Mouse (Mus musculus) forebrain, embryonic 12.5 days (tissue): ENCODE measurements around the gene Lenep. TPM values are rescaled to one million over a fixed set of nuclear protein-coding genes. Genes with fewer than 3 reads are reported as not detected.

Source experiments
- ATAC-seq: fragments of 200-750 bp; cut with Nextera tagmentation; 2 replicates; pipeline ENCODE4 v1.8.0; 2017; ENCODE audit warnings: moderate TSS enrichment; ENCODE audit not compliant: low FRiP score
- H3K27ac ChIP-seq: fragments of 300-500 bp; sonication (generic); 2 replicates; pipeline ENCODE4 v1.5.1; 2016; ENCODE audit warnings: mild to moderate bottlenecking
- H3K27me3 ChIP-seq: fragments of 300-500 bp; sonication (generic); 2 replicates; pipeline ENCODE4 v1.6.1; 2016; ENCODE audit warnings: mild to moderate bottlenecking
- H3K36me3 ChIP-seq: fragments of 300-500 bp; sonication (generic); replicated peaks from 2 replicates; pipeline ENCODE4 v1.6.1; 2016; ENCODE audit warnings: mild to moderate bottlenecking
- H3K4me1 ChIP-seq: fragments of 300-500 bp; sonication (generic); 2 replicates; pipeline ENCODE4 v1.6.1; 2016
- H3K4me2 ChIP-seq: fragments of 300-500 bp; sonication (generic); 2 replicates; pipeline ENCODE4 v1.6.1; 2016; ENCODE audit warnings: mild to moderate bottlenecking, moderate library complexity
- H3K4me3 ChIP-seq: fragments of 300-500 bp; sonication (generic); replicated peaks from 2 replicates; pipeline ENCODE4 v1.5.1; 2016; ENCODE audit warnings: mild to moderate bottlenecking
- H3K9ac ChIP-seq: fragments of 300-500 bp; sonication (generic); 2 replicates; pipeline ENCODE4 v1.6.1; 2016; ENCODE audit warnings: mild to moderate bottlenecking
- H3K9me3 ChIP-seq: fragments of 300-500 bp; sonication (generic); 2 replicates; pipeline ENCODE4 v1.6.1; 2016
- WGBS: fragments of 180-500 bp; shearing (Covaris S2); methylation state at CpG from one replicate; pipeline ENCODE4 v1.1.7; 2016; 5-methylcytosine and 5-hydroxymethylcytosine counted together
- polyA plus RNA-seq: library from polyadenylated mRNA; unstranded; fragments of >200 nt; fragmentation: Nextera tagmentation; extraction: Ambion mirVana; gene quantifications from 2 replicates; pipeline ENCODE4 v1.2.1, GENCODE M21; 2016

Gene Lenep
- polyA plus RNA-seq, 1 experiment from 2014 or later, result 0.24 TPM

DNA sequence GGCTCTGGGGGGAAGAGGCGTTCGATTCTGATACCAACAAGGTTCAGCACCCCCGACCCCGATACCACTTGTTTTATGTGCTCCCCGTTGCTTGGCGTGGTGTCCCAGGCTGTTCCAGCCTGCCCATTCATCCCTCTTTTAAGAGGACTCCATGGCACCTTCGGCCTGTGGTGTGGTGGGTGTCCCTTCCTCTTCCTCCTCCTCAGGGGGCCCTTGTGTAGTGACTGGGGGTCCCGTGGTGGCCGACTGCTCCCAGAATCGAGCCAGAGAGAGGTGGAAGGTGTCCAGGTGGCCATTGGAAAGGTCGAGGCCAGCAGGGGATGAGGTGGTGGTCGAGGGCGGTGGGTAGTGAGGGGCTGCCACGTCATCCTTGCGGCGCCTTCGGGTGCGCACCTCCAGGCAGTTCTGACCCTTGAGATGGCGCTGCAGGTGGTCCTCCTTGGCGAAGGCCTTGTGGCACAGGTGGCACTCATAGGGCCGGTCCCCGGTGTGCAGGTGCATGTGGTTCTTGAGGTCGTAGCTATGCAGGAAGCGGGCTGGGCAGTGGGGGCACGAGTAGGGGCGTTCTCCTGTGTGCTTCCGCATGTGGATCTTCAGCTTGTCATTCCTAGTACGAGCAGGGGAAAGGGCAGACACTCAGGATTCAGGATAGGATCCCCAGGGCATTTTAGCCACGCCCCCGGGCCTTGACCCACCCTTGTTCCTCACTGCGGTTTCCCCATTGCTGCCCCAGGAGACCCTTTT is 23.0 kb downstream of the Lenep start:
- WGBS, result 90% methylated on average over 31 of the region's 31 CpGs
- Histone ChIP-seq H3K4me2 (no peak overlapping the region; the same call in 1 of the 2 replicates), H3K4me1 (peaks cover 19% of the 10 kb centered on the region), H3K4me3 (no peak overlapping the region), H3K9me3 (no peaks in the 10 kb centered on the region), H3K27ac (no peak overlapping the region), H3K27me3 (no peaks in the 10 kb centered on the region), H3K9ac (no peak overlapping the region), H3K36me3 (no peaks in the 10 kb centered on the region)
- ATAC-seq, result no peak

- no peaks in the 10 kb centered on the region for H3K9me3 ChIP-seq
- peak overlapping the region; percentile 92 for H3K4me2 ChIP-seq
- no peaks in the 10 kb centered on the region for H3K27me3 ChIP-seq
- peak overlapping the region; percentile 71 for H3K9ac ChIP-seq
- WGBS, result 1% methylated on average over 26 of the region's 29 CpGs
- peak overlapping the region; percentile 61 for H3K4me3 ChIP-seq
- H3K4me1 ChIP-seq, result peaks cover 15% of the 10 kb centered on the region
- H3K27ac ChIP-seq, result peak overlapping the region; percentile 56; the same call in 1 of the 2 replicates
- ATAC-seq, result peak; percentile 91
- H3K36me3 ChIP-seq, result no peaks in the 10 kb centered on the region
These were observed 24.1 kb downstream of the Lenep start for GRCm38 (mm10) chr3:89378394-89379067.

DNA sequence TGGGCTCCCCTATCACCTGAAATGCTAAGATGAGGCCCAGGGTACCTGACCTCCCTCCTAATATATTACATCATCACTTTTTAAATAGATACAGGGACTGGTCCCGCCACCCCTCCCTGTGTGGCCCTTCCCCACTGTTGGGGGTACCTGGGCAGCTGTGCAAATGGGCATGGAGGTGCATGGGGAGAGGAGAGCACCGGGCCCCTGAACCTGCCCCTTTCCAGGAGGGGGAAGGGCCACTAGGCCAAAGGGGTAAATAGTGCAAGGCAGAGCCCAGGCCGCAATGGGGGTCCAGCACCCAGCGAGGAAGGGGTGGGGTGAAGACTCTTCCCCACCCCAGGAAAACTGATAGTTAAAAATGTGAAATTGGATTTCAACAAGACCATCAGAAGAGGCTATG is 24.8 kb downstream of the Lenep start:
- no peak overlapping the region for H3K9ac ChIP-seq
- H3K9me3 ChIP-seq, result no peaks in the 10 kb centered on the region
- peaks cover 15% of the 10 kb centered on the region for H3K4me1 ChIP-seq
- H3K4me2 ChIP-seq, result peak overlapping the region; percentile 92
- H3K27me3 ChIP-seq, result no peaks in the 10 kb centered on the region
- no peak overlapping the region for H3K27ac ChIP-seq
- 63% methylated on average over 4 of the region's 4 CpGs for WGBS
- 0 out of 2 replicates have a peak overlapping the region, but pooled peaks have one; percentile 61 for H3K4me3 ChIP-seq
- no peaks in the 10 kb centered on the region for H3K36me3 ChIP-seq
- no peak; the same call in none of the 2 replicates for ATAC-seq

GRCm38 (mm10) chr3:89373581-89374231 is 28.9 kb downstream of the Lenep start:
- H3K9ac ChIP-seq, result no peak overlapping the region
- no peaks in the 10 kb centered on the region for H3K27me3 ChIP-seq
- ATAC-seq, result no peak
- H3K4me2 ChIP-seq, result no peak overlapping the region
- H3K36me3 ChIP-seq, result no peaks in the 10 kb centered on the region
- H3K9me3 ChIP-seq, result no peaks in the 10 kb centered on the region
- no peak overlapping the region for H3K27ac ChIP-seq
- H3K4me1 ChIP-seq, result peaks cover 10% of the 10 kb centered on the region
- no peak overlapping the region for H3K4me3 ChIP-seq
- WGBS, result 50% methylated on average over 5 of the region's 5 CpGs

DNA sequence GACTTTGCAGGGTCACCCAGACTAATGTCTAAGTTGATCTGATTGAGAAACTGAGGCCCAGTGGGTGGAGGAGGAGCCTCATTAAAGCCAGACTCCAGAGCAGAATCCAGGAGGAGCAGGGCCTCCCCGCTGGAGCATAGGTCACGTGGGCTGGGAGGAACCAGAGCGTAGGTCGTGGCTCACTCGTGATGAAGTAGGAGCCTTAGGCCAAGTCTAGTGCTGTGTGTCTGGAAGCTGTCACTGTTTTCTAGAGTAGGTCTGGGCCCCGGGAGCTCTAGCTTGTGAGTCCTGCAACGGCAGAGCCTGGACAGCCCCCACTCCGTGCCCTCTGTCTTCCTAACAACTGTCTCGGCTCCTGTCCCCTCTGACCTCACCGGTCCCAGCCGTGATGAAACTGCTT is 35.3 kb downstream of the Lenep start:
- no peak overlapping the region for H3K9ac ChIP-seq
- no peaks in the 10 kb centered on the region for H3K36me3 ChIP-seq
- H3K27me3 ChIP-seq, result 0 out of 2 replicates have a peak, but pooled peaks cover 10% of the 10 kb centered on the region
- no peak for ATAC-seq
- H3K4me1 ChIP-seq, result peaks cover 5% of the 10 kb centered on the region; the same call in 1 of the 2 replicates
- no peak overlapping the region for H3K4me2 ChIP-seq
- H3K9me3 ChIP-seq, result no peaks in the 10 kb centered on the region
- H3K4me3 ChIP-seq, result no peak overlapping the region
- no peak overlapping the region for H3K27ac ChIP-seq
- 78% methylated on average over 11 of the region's 11 CpGs for WGBS

- H3K27ac ChIP-seq, result no peak overlapping the region
- no peaks in the 10 kb centered on the region for H3K9me3 ChIP-seq
- H3K4me3 ChIP-seq, result no peak overlapping the region
- 79% methylated on average over 20 of the region's 20 CpGs for whole genome bisulfite sequencing
- H3K27me3 ChIP-seq, result 0 out of 2 replicates have a peak, but pooled peaks cover 10% of the 10 kb centered on the region
- ATAC-seq, result no peak
- H3K4me1 ChIP-seq, result peaks cover 5% of the 10 kb centered on the region; the same call in 1 of the 2 replicates
- no peaks in the 10 kb centered on the region for H3K36me3 ChIP-seq
- no peak overlapping the region for H3K9ac ChIP-seq
- no peak overlapping the region for H3K4me2 ChIP-seq
These were observed 36.8 kb downstream of the Lenep start for GRCm38 (mm10) chr3:89365486-89366414.

DNA sequence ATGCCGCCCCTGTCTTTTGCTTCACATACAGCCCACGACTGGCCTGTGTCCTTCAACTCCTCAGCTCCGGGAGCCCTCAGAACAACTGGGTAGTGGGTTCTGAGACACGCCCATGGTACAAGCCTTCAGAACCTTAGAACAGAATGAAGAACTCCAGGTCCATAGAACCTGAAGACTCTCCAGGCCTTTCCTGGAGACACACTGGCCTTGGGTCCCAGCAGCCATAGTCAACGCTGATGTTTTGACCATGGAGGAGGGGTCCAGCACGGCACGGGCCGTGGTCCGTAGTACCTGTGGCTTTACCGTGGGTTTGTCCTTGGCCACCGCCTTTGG is 37.5 kb downstream of the Lenep start, which contains the start of gene Dcst1:
Gene Dcst1 (minus strand): TSS at position 101 of the 333 bp plus-strand sequence.
- Histone ChIP-seq H3K9me3 (no peaks in the 10 kb centered on the region), H3K36me3 (no peaks in the 10 kb centered on the region), H3K4me1 (peaks cover 5% of the 10 kb centered on the region; the same call in 1 of the 2 replicates), H3K9ac (no peak within 1 kb of the TSS), H3K4me3 (no peak within 1 kb of the TSS), H3K27me3 (0 out of 2 replicates have a peak, but pooled peaks cover 10% of the 10 kb centered on the region), H3K4me2 (no peak within 1 kb of the TSS), H3K27ac (no peak within 1 kb of the TSS)
- ATAC-seq, result no peak
- 79% methylated on average over 11 of the region's 11 CpGs for WGBS

DNA sequence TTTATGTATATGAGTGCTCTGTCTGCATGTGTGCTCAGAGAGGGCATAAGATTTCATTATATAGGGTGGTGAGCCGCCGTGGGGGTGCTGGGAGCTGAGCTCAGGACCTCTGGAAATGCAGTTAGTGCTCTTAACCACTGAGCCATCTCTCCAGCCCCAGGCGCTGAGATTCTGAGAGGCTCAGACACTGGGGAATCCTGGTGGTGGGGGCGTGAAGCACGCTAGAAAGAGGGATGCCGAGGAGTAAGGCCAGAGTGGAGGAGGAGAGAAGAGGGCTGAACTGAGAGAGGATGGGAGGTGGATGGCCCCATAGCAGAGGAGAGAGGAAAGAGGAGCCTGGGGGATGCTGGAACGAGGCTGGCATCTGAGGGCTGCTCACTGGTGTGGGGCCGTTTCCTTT is 38.0 kb downstream of the Lenep start:
- H3K36me3 ChIP-seq, result no peaks in the 10 kb centered on the region
- H3K4me2 ChIP-seq, result no peak overlapping the region
- 54% methylated on average over 8 of the region's 8 CpGs for WGBS
- H3K9me3 ChIP-seq, result no peaks in the 10 kb centered on the region
- H3K9ac ChIP-seq, result no peak overlapping the region
- ATAC-seq, result no peak
- H3K4me3 ChIP-seq, result no peak overlapping the region
- H3K27me3 ChIP-seq, result 0 out of 2 replicates have a peak, but pooled peaks cover 10% of the 10 kb centered on the region
- peaks cover 5% of the 10 kb centered on the region; the same call in 1 of the 2 replicates for H3K4me1 ChIP-seq
- H3K27ac ChIP-seq, result no peak overlapping the region

DNA sequence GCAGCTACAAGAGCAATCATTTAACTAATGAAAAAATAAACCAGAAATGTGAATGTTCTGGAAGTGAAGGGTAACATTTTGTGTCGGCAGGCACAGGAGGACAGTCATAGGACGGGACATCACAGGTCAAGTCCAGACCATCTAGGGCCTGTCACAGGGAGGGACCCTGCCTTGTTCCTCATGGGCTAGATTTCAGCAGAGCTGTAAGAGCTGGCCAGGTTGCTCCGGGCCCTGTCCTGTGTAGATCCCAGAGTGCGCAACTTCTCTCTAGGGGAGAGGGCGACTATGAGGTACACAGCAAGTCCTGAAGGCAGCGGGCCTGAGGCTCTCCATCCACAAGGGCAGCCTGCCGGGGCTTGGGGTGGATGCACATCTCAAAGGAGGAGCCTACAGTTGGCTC is 40.9 kb downstream of the Lenep start, which contains the start of gene Dcst2:
Gene Dcst2 (plus strand): TSS at position 301 of the 400 bp plus-strand sequence.
- Histone ChIP-seq H3K4me1 (peaks cover 5% of the 10 kb centered on the region; the same call in 1 of the 2 replicates), H3K4me3 (no peak within 1 kb of the TSS), H3K27me3 (peaks cover 4% of the 10 kb centered on the region; the same call in 1 of the 2 replicates), H3K9me3 (no peaks in the 10 kb centered on the region), H3K36me3 (no peaks in the 10 kb centered on the region), H3K27ac (no peak within 1 kb of the TSS), H3K9ac (peak within 1 kb of the TSS; percentile 4; the same call in 1 of the 2 replicates), H3K4me2 (no peak within 1 kb of the TSS)
- no peak for ATAC-seq
- WGBS, result 81% methylated on average over 7 of the region's 7 CpGs

DNA sequence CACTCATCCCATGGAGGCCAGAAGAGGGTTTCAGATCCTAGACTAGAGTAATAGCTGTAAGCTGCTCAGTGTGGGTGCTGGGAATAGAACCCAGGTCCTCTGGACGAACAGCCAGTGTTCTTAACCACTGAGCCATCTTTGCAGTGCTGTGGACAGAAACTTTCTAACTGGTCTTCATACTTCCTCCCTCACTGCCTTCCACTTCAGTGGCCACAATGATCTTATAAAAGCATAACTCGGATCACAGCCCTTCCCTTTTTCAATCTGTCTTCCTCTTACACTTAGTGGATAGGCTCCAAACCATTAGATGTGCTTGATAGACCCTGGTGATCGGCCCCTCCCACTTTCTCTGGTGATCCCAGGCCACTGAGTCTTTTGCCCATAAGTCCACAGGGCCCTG is 42.4 kb downstream of the Lenep start:
- 85% methylated on average over 3 of the region's 3 CpGs for WGBS
- no peak overlapping the region for H3K4me3 ChIP-seq

GRCm38 (mm10) chr3:89359630-89360029 is 43.0 kb downstream of the Lenep start:
- Histone ChIP-seq H3K36me3 (no peaks in the 10 kb centered on the region), H3K27me3 (peaks cover 5% of the 10 kb centered on the region; the same call in 1 of the 2 replicates), H3K4me1 (peaks cover 5% of the 10 kb centered on the region; the same call in 1 of the 2 replicates), H3K9me3 (no peaks in the 10 kb centered on the region), H3K27ac (no peak overlapping the region), H3K9ac (no peak overlapping the region), H3K4me3 (no peak overlapping the region), H3K4me2 (no peak overlapping the region)
- no peak for ATAC-seq
- 79% methylated on average over 6 of the region's 6 CpGs for WGBS

More for the DNA sequence above, 42.4 kb downstream of the Lenep start:
- peaks cover 2% of the 10 kb centered on the region; the same call in 1 of the 2 replicates for H3K27me3 ChIP-seq
- ATAC-seq, result no peak
- no peak overlapping the region for H3K4me2 ChIP-seq
- H3K4me1 ChIP-seq, result peaks cover 6% of the 10 kb centered on the region; the same call in 1 of the 2 replicates
- H3K36me3 ChIP-seq, result no peaks in the 10 kb centered on the region
- H3K9ac ChIP-seq, result no peak overlapping the region
- no peaks in the 10 kb centered on the region for H3K9me3 ChIP-seq
- no peak overlapping the region for H3K27ac ChIP-seq
